Mouse (Mus musculus) intestine, embryonic 15.5 days (tissue): ENCODE results near the gene 2210011C24Rik. TPM values are rescaled to one million over a fixed set of nuclear protein-coding genes. Genes with fewer than 3 reads are reported as not detected.
"Not testable (repeated sequence)": the region's sequence is repeated elsewhere in the genome, so short reads cannot be mapped to it uniquely, and the experiment has no call there.

Source experiments
- ATAC-seq: fragments of 200-750 bp; cut with Nextera tagmentation; 2 replicates; pipeline ENCODE4 v1.8.0; 2017; ENCODE audit warnings: moderate TSS enrichment, moderate library complexity
- H3K27ac ChIP-seq: fragments of 300-500 bp; sonication (generic); 2 replicates; pipeline ENCODE4 v1.5.1; 2015; ENCODE audit warnings: mild to moderate bottlenecking, inconsistent platforms
- H3K27me3 ChIP-seq: fragments of 300-500 bp; sonication (generic); replicated peaks from 2 replicates; pipeline ENCODE4 v1.6.1; 2015; ENCODE audit warnings: inconsistent platforms
- H3K36me3 ChIP-seq: fragments of 300-500 bp; sonication (generic); 2 replicates; pipeline ENCODE4 v1.6.1; 2015; ENCODE audit warnings: inconsistent platforms
- H3K4me1 ChIP-seq: fragments of 300-500 bp; sonication (generic); replicated peaks from 2 replicates; pipeline ENCODE4 v1.6.1; 2015; ENCODE audit warnings: inconsistent platforms
- H3K4me2 ChIP-seq: fragments of 300-500 bp; sonication (generic); replicated peaks from 2 replicates; pipeline ENCODE4 v1.6.1; 2015; ENCODE audit warnings: mild to moderate bottlenecking, inconsistent platforms
- H3K4me3 ChIP-seq: fragments of 300-500 bp; sonication (generic); replicated peaks from 2 replicates; pipeline ENCODE4 v1.5.1; 2015; ENCODE audit warnings: inconsistent platforms
- H3K9ac ChIP-seq: fragments of 300-500 bp; sonication (generic); 2 replicates; pipeline ENCODE4 v1.6.1; 2015; ENCODE audit warnings: inconsistent platforms
- H3K9me3 ChIP-seq: fragments of 300-500 bp; sonication (generic); 2 replicates; pipeline ENCODE4 v1.6.1; 2016; ENCODE audit warnings: inconsistent platforms
- WGBS: fragments of 180-500 bp; shearing (Covaris S2); methylation state at CpG from one replicate; pipeline ENCODE4 v1.1.7; 2015; 5-methylcytosine and 5-hydroxymethylcytosine counted together
- polyA plus RNA-seq: library from polyadenylated mRNA; unstranded; fragments of >200 nt; fragmentation: Nextera tagmentation; extraction: Ambion mirVana; gene quantifications from 2 replicates; pipeline ENCODE4 v1.2.1, GENCODE M21; 2015

2210011C24Rik gene
- polyA plus RNA-seq, 1 experiment from 2014 or later: 1.5 TPM

GRCm38 (mm10) chr8:84012499-84013165 lies 661 bp upstream of the 2210011C24Rik start:
- Histone ChIP-seq H3K27ac (no peak overlapping the region), H3K9me3 (no peaks in the 10 kb centered on the region), H3K27me3 (peaks cover 35% of the 10 kb centered on the region), H3K9ac (0 out of 2 replicates have a peak overlapping the region, but pooled peaks have one; percentile 13), H3K4me1 (peaks cover 27% of the 10 kb centered on the region), H3K36me3 (no peaks in the 10 kb centered on the region), H3K4me3 (peak overlapping the region; percentile 47), H3K4me2 (peak overlapping the region; percentile 99)
- WGBS: 15% methylated on average over 35 of the region's 35 CpGs
- peak; percentile 20 for ATAC-seq

- Histone ChIP-seq H3K9ac (peak overlapping the region; percentile 53), H3K27ac (peak overlapping the region; percentile 37), H3K9me3 (no peaks in the 10 kb centered on the region), H3K4me3 (peak overlapping the region; percentile 47), H3K27me3 (peaks cover 35% of the 10 kb centered on the region), H3K4me2 (peak overlapping the region; percentile 99), H3K4me1 (peaks cover 27% of the 10 kb centered on the region), H3K36me3 (no peaks in the 10 kb centered on the region)
- peak; percentile 68 for ATAC-seq
- 1% methylated on average over 83 of the region's 83 CpGs for WGBS
Observed at GRCm38 (mm10) chr8:84010625-84011611, 1.1 kb downstream of the 2210011C24Rik start.

- Histone ChIP-seq H3K36me3 (no peaks in the 10 kb centered on the region), H3K9ac (no peak overlapping the region), H3K4me3 (no peak overlapping the region), H3K27ac (no peak overlapping the region), H3K4me2 (peak overlapping the region; percentile 99; the same call in 1 of the 2 replicates), H3K4me1 (peaks cover 30% of the 10 kb centered on the region), H3K9me3 (no peaks in the 10 kb centered on the region), H3K27me3 (peaks cover 35% of the 10 kb centered on the region)
- WGBS: 1% methylated on average over 11 of the region's 11 CpGs
- ATAC-seq: peak; percentile 46
Observed at GRCm38 (mm10) chr8:84009876-84010275, 2.1 kb downstream of the 2210011C24Rik start.

- Histone ChIP-seq H3K9me3 (no peaks in the 10 kb centered on the region), H3K4me2 (no peak overlapping the region), H3K4me1 (peaks cover 38% of the 10 kb centered on the region), H3K9ac (no peak overlapping the region), H3K27me3 (peaks cover 32% of the 10 kb centered on the region), H3K4me3 (no peak overlapping the region), H3K27ac (no peak overlapping the region), H3K36me3 (no peaks in the 10 kb centered on the region)
- 32% methylated on average over 7 of the region's 7 CpGs for WGBS
- ATAC-seq: no peak
Observed at GRCm38 (mm10) chr8:84008362-84008761, 3.6 kb downstream of the 2210011C24Rik start.

GRCm38 (mm10) chr8:84005502-84005901 lies 6.5 kb downstream of the 2210011C24Rik start:
- not testable (repeated sequence) for H3K4me3 ChIP-seq, H3K36me3 ChIP-seq, H3K4me2 ChIP-seq, H3K9me3 ChIP-seq, H3K27ac ChIP-seq, H3K9ac ChIP-seq, ATAC-seq, H3K27me3 ChIP-seq
- peaks cover 20% of the 10 kb centered on the region for H3K4me1 ChIP-seq
- WGBS: 94% methylated on average over 7 of the region's 7 CpGs

GRCm38 (mm10) chr8:84004533-84005201 lies 7.3 kb downstream of the 2210011C24Rik start:
- H3K36me3 ChIP-seq: peaks cover 4% of the 10 kb centered on the region
- peak overlapping the region; percentile 67 for H3K9ac ChIP-seq
- peaks cover 17% of the 10 kb centered on the region for H3K4me1 ChIP-seq
- H3K9me3 ChIP-seq: no peaks in the 10 kb centered on the region
- peak overlapping the region; percentile 74 for H3K27ac ChIP-seq
- 1% methylated on average over 30 of the region's 30 CpGs for WGBS
- no peaks in the 10 kb centered on the region for H3K27me3 ChIP-seq
- ATAC-seq: peak; percentile 90
- H3K4me3 ChIP-seq: peak overlapping the region; percentile 55
- peak overlapping the region; percentile 92 for H3K4me2 ChIP-seq

GRCm38 (mm10) chr8:84003612-84004246 lies 8.2 kb downstream of the 2210011C24Rik start:
- Histone ChIP-seq H3K9ac (peak overlapping the region; percentile 67; the same call in 1 of the 2 replicates), H3K27me3 (no peaks in the 10 kb centered on the region), H3K36me3 (peaks cover 4% of the 10 kb centered on the region), H3K27ac (no peak overlapping the region), H3K4me1 (peaks cover 27% of the 10 kb centered on the region), H3K4me2 (peak overlapping the region; percentile 92), H3K9me3 (no peaks in the 10 kb centered on the region), H3K4me3 (peak overlapping the region; percentile 55; the same call in 1 of the 2 replicates)
- WGBS: 75% methylated on average over 6 of the region's 6 CpGs
- no peak for ATAC-seq

- ATAC-seq: no peak
- WGBS: 68% methylated on average over 12 of the region's 12 CpGs
- no peak overlapping the region for H3K4me2 ChIP-seq
Observed at GRCm38 (mm10) chr8:84002957-84003611, 8.9 kb downstream of the 2210011C24Rik start.

GRCm38 (mm10) chr8:84001281-84002000 lies 10.5 kb downstream of the 2210011C24Rik start, which contains the start of gene 1700067K01Rik:
Gene 1700067K01Rik, plus strand, starts transcription at chr8:84001502.
- 49% methylated on average over 61 of the region's 61 CpGs for WGBS
- no peak within 1 kb of the TSS for H3K4me3 ChIP-seq
- ATAC-seq: no peak
- no peak within 1 kb of the TSS; the same call in 1 of the 2 replicates for H3K4me2 ChIP-seq
- H3K4me1 ChIP-seq: peaks cover 27% of the 10 kb centered on the region
- peaks cover 4% of the 10 kb centered on the region for H3K36me3 ChIP-seq
- H3K27me3 ChIP-seq: no peaks in the 10 kb centered on the region
- no peaks in the 10 kb centered on the region for H3K9me3 ChIP-seq
- no peak within 1 kb of the TSS for H3K9ac ChIP-seq
- H3K27ac ChIP-seq: no peak within 1 kb of the TSS

More at GRCm38 (mm10) chr8:84002957-84003611, 8.9 kb downstream of the 2210011C24Rik start:
- peaks cover 27% of the 10 kb centered on the region for H3K4me1 ChIP-seq
- no peak overlapping the region for H3K27ac ChIP-seq
- no peak overlapping the region for H3K4me3 ChIP-seq
- H3K9ac ChIP-seq: no peak overlapping the region
- H3K36me3 ChIP-seq: peaks cover 4% of the 10 kb centered on the region
- no peaks in the 10 kb centered on the region for H3K9me3 ChIP-seq
- no peaks in the 10 kb centered on the region for H3K27me3 ChIP-seq

- Histone ChIP-seq H3K27ac (no peak overlapping the region), H3K27me3 (no peaks in the 10 kb centered on the region), H3K4me2 (peak overlapping the region; percentile 84; the same call in 1 of the 2 replicates), H3K9ac (peak overlapping the region; percentile 3; the same call in 1 of the 2 replicates), H3K36me3 (peaks cover 4% of the 10 kb centered on the region), H3K9me3 (no peaks in the 10 kb centered on the region), H3K4me1 (peaks cover 27% of the 10 kb centered on the region), H3K4me3 (no peak overlapping the region)
- ATAC-seq: no peak
- 87% methylated on average over 2 of the region's 2 CpGs for WGBS
Observed at GRCm38 (mm10) chr8:83999825-84000224, 12.1 kb downstream of the 2210011C24Rik start.
